Mouse (Mus musculus) frontal cortex, postnatal 10 days (tissue): Measurements from ENCODE around the gene Erc2.

Source experiments
- DNase-seq, 2 experiments: peaks; one replicate each; pipeline ENCODE4 v3.0.0; 2022; ENCODE audit warnings: low spot score in 2 of 2, mixed read lengths in 1 of 2

Erc2 gene

GRCm38 (mm10) chr14:27667016-27667852 lies 45.0 kb downstream of the Erc2 start:
- DNase-seq: no peak

DNA sequence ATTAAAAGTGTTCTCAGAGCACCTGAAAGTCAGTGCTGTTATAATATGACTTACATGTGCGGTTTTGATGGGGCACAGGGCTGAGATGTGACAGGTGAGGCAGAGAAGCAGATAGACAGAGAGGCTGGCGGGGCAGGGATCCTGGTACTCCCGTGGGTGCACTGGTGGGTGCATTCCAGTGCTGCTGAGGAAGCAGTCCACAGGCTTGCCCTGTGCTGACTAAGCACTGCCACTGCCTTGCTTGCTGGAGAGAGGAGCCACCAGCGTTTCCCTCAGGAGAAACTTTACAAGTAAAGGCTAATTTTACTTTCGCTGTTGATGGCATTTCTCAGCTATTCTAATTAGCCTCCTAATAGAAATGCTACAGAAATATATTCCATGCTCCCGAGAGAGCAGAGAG lies 45.9 kb downstream of the Erc2 start:
- no peak for DNase-seq

GRCm38 (mm10) chr14:27669939-27670338 lies 47.7 kb downstream of the Erc2 start:
- no peak for DNase-seq

DNA sequence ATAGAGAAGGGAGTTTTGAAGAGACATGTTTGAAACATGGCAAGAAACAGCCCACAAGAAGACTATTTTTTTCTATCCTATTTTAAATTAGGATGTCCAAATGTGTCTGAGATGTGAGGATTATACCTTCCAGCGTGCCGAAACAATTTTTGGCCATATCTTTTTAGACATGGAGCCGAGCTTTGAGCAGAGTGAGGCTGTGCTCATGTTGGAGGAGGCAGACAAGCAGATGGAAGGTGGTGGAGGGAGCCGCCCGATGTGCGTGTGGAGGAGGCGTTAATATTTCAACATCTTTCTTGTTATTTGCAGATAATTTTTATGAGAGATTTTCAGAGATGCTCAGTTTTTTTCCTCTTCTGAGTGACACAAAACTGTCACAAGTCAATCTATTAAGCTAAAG lies 50.5 kb downstream of the Erc2 start:
- no peak for DNase-seq

DNA sequence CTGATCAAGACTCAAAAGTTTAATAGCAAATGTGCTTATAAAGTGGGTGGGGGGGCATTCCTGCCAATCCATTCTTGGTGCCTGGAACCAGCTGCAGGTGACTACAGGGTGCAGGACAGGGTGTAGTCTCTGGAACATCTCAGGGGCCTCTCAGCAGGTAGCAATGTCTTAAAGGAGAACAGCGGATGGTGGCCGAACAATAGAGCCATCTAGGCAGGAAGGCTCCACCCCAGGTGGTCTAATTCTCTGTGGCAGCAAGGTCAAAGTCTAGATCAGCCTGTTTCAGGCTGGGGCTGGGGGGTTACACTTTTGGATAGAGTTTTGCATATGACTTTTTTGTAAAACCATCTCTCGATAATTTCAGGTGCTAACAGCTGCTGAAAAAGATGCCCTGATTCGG lies 51.9 kb downstream of the Erc2 start:
- DNase-seq: no peak

DNA sequence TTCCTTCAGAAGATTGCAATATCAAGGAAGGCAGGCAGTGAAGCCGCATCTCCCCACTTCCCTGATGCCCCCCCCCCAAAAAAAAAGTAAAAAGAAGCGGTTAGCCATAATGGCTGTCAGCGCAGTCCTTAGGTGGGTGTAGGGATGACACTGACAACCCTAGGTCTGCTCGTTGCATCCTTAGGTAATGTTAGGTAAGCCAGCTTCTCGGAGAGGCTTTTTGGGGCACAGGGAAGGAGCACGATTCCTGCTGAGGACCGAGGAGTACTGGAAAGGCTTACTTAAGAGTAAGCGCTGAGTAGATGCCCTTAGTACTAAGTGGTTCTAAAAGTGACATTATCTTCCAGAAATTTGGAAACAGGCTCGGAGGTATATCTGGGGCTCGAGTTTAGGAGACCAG lies 52.3 kb downstream of the Erc2 start:
- DNase-seq: no peak

DNA sequence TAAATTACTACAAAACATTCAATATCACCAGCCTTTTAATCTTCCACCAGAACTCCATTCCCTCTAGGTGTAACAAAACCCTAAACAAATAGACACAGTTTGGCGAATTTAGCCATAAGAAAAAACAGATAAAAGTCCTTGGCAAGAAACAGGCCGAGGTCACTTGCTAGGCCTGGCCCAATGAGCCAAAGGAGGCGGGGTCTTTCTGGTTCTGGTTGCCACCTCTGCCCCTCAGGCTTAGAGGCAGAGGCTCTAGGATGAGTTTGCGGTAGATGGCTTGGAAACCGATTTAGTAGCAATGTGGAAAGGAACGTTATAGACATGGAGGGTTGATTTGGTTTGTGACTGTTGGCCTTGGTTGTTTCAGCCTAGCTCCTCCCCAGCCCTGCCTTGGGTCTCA lies 52.8 kb downstream of the Erc2 start:
- DNase-seq: no peak

GRCm38 (mm10) chr14:27682368-27683052 lies 60.3 kb downstream of the Erc2 start:
- no peak for DNase-seq

- DNase-seq: no peak
Observed at GRCm38 (mm10) chr14:27695781-27696180, 73.6 kb downstream of the Erc2 start.

DNA sequence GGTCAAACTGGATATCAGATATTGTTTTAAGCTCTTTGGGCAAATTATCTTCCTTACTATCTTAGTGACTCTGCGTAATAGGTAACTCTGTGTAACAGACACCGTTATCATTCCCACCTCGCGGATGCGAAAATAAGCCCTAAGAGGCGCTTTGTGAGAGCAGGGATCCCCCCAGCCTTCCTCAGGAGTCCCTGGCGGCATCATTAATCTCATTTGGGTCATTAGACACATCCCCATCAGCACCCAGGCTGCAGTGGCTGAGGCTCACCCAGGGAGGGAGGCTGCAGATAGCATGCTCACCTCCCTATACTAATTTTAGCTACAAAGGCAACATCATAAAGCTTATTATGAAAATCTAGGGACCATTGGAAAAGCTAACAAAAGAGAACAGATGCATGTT lies 95.1 kb downstream of the Erc2 start:
- no peak for DNase-seq

GRCm38 (mm10) chr14:27719601-27720000 lies 97.4 kb downstream of the Erc2 start:
- DNase-seq: no peak

- no peak for DNase-seq
Observed at GRCm38 (mm10) chr14:27720944-27721343, 98.7 kb downstream of the Erc2 start.

- DNase-seq: no peak
Observed at GRCm38 (mm10) chr14:27721759-27722158, 99.5 kb downstream of the Erc2 start.

DNA sequence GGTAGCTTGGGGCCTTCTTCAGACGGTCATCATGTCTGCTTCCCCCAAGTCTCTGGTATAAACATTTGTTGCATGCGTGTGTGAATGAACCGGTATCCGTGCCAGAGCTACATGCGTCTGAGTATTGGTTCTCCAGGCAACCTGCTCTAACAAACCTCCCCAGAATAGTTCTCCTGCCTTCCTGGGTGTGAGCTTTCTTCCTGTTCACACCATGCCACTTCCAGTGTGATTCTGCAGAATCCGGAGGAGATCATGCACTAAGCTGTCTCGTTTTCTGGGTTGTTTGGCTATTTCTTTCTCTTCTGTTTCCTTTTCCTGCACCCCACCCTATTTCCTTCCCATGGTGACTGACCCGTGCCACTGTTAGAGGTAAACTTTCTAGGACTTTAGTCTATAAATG lies 105.3 kb downstream of the Erc2 start:
- no peak for DNase-seq

DNA sequence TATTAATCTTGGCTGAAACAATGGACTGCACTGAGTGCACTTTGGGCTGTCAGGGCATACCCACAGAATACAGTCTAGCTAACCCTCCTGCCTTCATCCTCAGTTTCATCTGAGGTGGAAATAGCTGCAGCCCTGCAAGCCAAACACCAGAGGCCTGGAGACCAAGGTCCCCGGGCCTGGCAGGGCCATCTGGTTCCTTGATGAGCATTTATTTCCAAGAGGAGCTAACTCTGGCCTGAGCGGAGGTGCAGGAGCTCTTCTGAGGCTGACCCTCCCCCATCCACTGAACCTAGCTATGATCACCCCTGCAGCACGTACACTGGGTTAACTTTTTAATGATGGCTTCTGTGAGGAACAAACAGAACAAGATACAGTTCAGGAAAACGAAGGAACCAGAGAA lies 108.9 kb downstream of the Erc2 start:
- no peak for DNase-seq

DNA sequence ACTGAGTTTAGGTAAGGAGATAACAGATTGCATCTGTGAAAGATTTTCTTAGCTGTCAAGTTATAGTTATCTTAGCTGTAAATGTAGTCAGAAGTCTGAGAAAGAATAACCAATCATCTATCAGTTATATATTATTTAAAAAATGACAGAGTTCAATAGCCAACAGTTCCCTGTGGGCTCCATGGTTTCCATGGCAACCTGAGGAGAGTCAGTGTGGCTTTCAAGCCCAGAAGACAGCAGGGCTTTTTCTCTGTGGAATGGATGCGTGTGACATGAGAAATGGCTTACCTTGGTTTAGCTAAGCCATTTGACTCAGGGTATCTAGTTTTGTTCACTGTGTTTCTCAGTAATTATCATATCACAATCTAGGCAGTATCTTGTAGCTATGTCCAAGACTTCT lies 117.2 kb downstream of the Erc2 start:
- DNase-seq: no peak

- peak in 1 of 2 experiments; percentile 73 for DNase-seq
Observed at GRCm38 (mm10) chr14:27741248-27741916, 119.2 kb downstream of the Erc2 start.

DNA sequence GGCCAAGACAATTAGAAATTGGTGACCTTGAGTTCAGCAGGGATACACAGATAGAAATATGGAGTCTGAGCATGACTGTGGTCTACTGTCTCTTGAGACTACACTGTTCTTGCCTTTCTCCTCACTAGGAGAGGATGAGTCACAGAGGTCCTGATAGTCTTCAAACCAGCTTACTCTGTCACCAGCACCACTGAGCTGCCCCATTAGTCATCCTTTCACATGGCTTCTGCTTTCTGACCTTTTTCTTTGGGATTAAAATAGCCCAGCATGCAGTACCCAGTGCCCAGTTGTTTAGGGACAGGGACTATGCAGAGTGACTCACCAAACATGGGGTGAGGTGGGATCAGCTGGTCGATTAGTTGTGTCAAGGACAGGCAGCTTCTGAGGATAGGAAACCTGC lies 132.1 kb downstream of the Erc2 start:
- DNase-seq: no peak

DNA sequence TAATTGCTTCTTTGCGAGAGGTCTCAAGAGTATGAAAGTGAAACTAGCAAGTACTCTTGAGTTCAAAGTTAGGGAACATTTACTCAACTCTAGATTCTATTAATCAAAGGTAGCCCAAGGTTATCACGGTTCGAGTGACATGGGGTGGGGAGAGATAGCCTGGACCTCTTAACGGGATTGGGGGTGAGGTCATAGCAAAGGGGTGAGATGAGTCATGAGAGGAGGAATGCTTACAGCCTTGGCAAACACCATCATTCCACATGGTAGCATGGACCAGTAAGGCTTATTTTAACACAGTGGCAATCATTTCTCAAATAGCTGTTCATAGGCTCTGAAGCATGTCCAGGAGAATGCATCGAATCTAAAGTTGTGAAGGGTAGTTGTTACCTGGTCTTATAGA lies 134.7 kb downstream of the Erc2 start:
- no peak for DNase-seq

- DNase-seq: no peak
Observed at GRCm38 (mm10) chr14:27758230-27758629, 136.0 kb downstream of the Erc2 start.

- DNase-seq: no peak
Observed at GRCm38 (mm10) chr14:27759069-27759628, 136.9 kb downstream of the Erc2 start.

DNA sequence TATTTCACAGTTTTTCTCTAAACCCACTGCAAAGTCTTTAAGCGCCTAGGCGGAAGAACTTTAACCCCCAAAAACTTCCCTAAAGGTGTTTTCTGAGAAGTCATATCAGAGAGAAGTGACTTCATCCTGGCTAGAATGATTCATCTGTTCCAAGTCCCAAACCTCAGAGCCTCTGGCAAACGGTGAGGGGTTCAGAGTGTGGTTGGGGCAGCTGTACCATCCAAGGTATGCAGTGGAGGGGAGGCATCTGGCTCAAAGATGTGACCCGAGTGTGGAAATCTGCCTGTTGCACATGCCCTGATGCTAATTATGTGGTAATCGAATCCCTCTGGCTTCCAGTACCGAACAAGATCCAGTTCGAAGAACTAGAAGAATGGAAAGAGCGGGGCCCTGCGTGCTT lies 137.8 kb downstream of the Erc2 start:
- no peak for DNase-seq
